Mouse (Mus musculus) bone marrow, adult 2 months (tissue): ENCODE results near the gene 2810408A11Rik.

ENCODE experiments used
- CTCF ChIP-seq: fragments of 200-500 bp; IDR thresholded peaks from 2 replicates; pipeline ENCODE4 v1.5.1; 2011; ENCODE audit warnings: low read length, control low read depth; ENCODE audit not compliant: control insufficient read depth, insufficient read depth
- POLR2A ChIP-seq: fragments of 200-500 bp; IDR thresholded peaks from 2 replicates; pipeline ENCODE4 v1.6.1; 2011; ENCODE audit warnings: low read depth, mild to moderate bottlenecking, control low read depth, low read length, borderline replicate concordance; ENCODE audit not compliant: control insufficient read depth

GRCm38 (mm10) chr11:69930967-69931537 is 30.3 kb upstream of the 2810408A11Rik start:
- TF ChIP-seq CTCF = no peak
- TF ChIP-seq POLR2A = no peak
